Mouse (Mus musculus): ENCODE measurements around the gene Stk24.
"Not testable (repeated sequence)": the region's sequence is repeated elsewhere in the genome, so short reads cannot be mapped to it uniquely, and the experiment has no call there.

The Stk24 gene

GRCm38 (mm10) chr14:121379827-121380145, at the start of gene Stk24:
TSS of gene Stk24 (minus strand) at chr14:121380011.
- in situ Hi-C loops (cut with MboI, MseI), result loop anchor here (10.0 kb wide), 1 partner anchor 565 kb away; no protein-coding TSS in a partner anchor

GRCm38 (mm10) chr14:121428148-121428547, 48.3 kb upstream of the Stk24 start:
- in situ Hi-C loops (cut with MboI, MseI), result no loop called here

GRCm38 (mm10) chr14:121426743-121427142, 46.9 kb upstream of the Stk24 start:
- in situ Hi-C loops (cut with MboI, MseI), result no loop called here

GRCm38 (mm10) chr14:121425004-121425793, 45.4 kb upstream of the Stk24 start:
- in situ Hi-C loops (cut with MboI, MseI), result no loop called here

- in situ Hi-C loops (cut with MboI, MseI), result no loop called here
Observed at GRCm38 (mm10) chr14:121423341-121423751, 43.5 kb upstream of the Stk24 start.

GRCm38 (mm10) chr14:121422664-121423340, 43.0 kb upstream of the Stk24 start:
- in situ Hi-C loops (cut with MboI, MseI), result no loop called here

- in situ Hi-C loops (cut with MboI, MseI), result no loop called here
Observed at GRCm38 (mm10) chr14:121422000-121422399, 42.2 kb upstream of the Stk24 start.

GRCm38 (mm10) chr14:121417594-121417993, 37.8 kb upstream of the Stk24 start:
- in situ Hi-C loops (cut with MboI, MseI), result no loop called here

GRCm38 (mm10) chr14:121416626-121417319, 37.0 kb upstream of the Stk24 start:
- in situ Hi-C loops (cut with MboI, MseI), result no loop called here

- in situ Hi-C loops (cut with MboI, MseI), result no loop called here
Observed at GRCm38 (mm10) chr14:121414635-121415241, 34.9 kb upstream of the Stk24 start.

GRCm38 (mm10) chr14:121413726-121414125, 33.9 kb upstream of the Stk24 start:
- in situ Hi-C loops (cut with MboI, MseI), result not testable (repeated sequence)

GRCm38 (mm10) chr14:121408944-121409343, 29.1 kb upstream of the Stk24 start:
- in situ Hi-C loops (cut with MboI, MseI), result no loop called here

GRCm38 (mm10) chr14:121406943-121407342, 27.1 kb upstream of the Stk24 start:
- in situ Hi-C loops (cut with MboI, MseI), result no loop called here

- in situ Hi-C loops (cut with MboI, MseI), result no loop called here
Observed at GRCm38 (mm10) chr14:121405546-121405945, 25.7 kb upstream of the Stk24 start.

GRCm38 (mm10) chr14:121405120-121405519, 25.3 kb upstream of the Stk24 start:
- in situ Hi-C loops (cut with MboI, MseI), result no loop called here

- in situ Hi-C loops (cut with MboI, MseI), result no loop called here
Observed at GRCm38 (mm10) chr14:121399676-121400075, 19.9 kb upstream of the Stk24 start.

- in situ Hi-C loops (cut with MboI, MseI), result no loop called here
Observed at GRCm38 (mm10) chr14:121397471-121397870, 17.7 kb upstream of the Stk24 start.

GRCm38 (mm10) chr14:121395125-121395524, 15.3 kb upstream of the Stk24 start:
- in situ Hi-C loops (cut with MboI, MseI), result no loop called here

- in situ Hi-C loops (cut with MboI, MseI), result no loop called here
Observed at GRCm38 (mm10) chr14:121391927-121392326, 12.1 kb upstream of the Stk24 start.

- in situ Hi-C loops (cut with MboI, MseI), result no loop called here
Observed at GRCm38 (mm10) chr14:121387760-121388159, 7.9 kb upstream of the Stk24 start.

- in situ Hi-C loops (cut with MboI, MseI), result no loop called here
Observed at GRCm38 (mm10) chr14:121385440-121385839, 5.6 kb upstream of the Stk24 start.

- in situ Hi-C loops (cut with MboI, MseI), result no loop called here
Observed at GRCm38 (mm10) chr14:121383801-121384200, 4.0 kb upstream of the Stk24 start.

Measured in regulatory T cell (primary cell).